Mouse (Mus musculus): ENCODE results near the gene Lhx3. TPM values are rescaled to one million over a fixed set of nuclear protein-coding genes. Genes with fewer than 3 reads are reported as not detected.

The Lhx3 gene
- polyA plus RNA-seq, 1 experiment from 2014 or later: 0.63 TPM

- no peak for ATAC-seq (replicated peaks; ENCODE audit: insufficient number of reproducible peaks, low FRiP score, low TSS enrichment)
- Histone ChIP-seq H3K4me3 (ENCODE audit: low read depth, low read length) (no peak overlapping the region), H3K9me3 (replicated peaks; ENCODE audit: control insufficient read depth, low read length) (no peaks in the 10 kb centered on the region), H3K4me2 (no peak overlapping the region), H3K27me3 (ENCODE audit: control insufficient read depth, insufficient read depth, low read length) (peaks cover 43% of the 10 kb centered on the region), H3K4me1 (ENCODE audit: control insufficient read depth, insufficient read depth, low read length) (peaks cover 5% of the 10 kb centered on the region; the same call in 1 of the 2 replicates), H3K9ac (ENCODE audit: low read depth, low read length) (no peak overlapping the region), H3K27ac (ENCODE audit: low read depth, low read length) (no peak overlapping the region), H3K36me3 (ENCODE audit: control insufficient read depth, insufficient read depth, low read length) (no peaks in the 10 kb centered on the region)
- WGBS (ENCODE audit: insufficient replicate concordance): 70% methylated on average over 5 of the region's 5 CpGs
Measured at GRCm38 (mm10) chr2:26188517-26188916, 19.6 kb downstream of the Lhx3 start.

GRCm38 (mm10) chr2:26184352-26184751 is 23.7 kb downstream of the Lhx3 start:
- ATAC-seq (replicated peaks; ENCODE audit: insufficient number of reproducible peaks, low FRiP score, low TSS enrichment): no peak
- no peak overlapping the region for H3K9ac ChIP-seq (ENCODE audit: low read depth, low read length)
- no peak overlapping the region for H3K4me2 ChIP-seq
- no peak overlapping the region for H3K27ac ChIP-seq (ENCODE audit: low read depth, low read length)
- peaks cover 33% of the 10 kb centered on the region for H3K27me3 ChIP-seq (ENCODE audit: control insufficient read depth, insufficient read depth, low read length)
- no peaks in the 10 kb centered on the region for H3K36me3 ChIP-seq (ENCODE audit: control insufficient read depth, insufficient read depth, low read length)
- no peaks in the 10 kb centered on the region for H3K4me1 ChIP-seq (ENCODE audit: control insufficient read depth, insufficient read depth, low read length)
- no peak overlapping the region for H3K4me3 ChIP-seq (ENCODE audit: low read depth, low read length)
- no peaks in the 10 kb centered on the region for H3K9me3 ChIP-seq (replicated peaks; ENCODE audit: control insufficient read depth, low read length)
- WGBS (ENCODE audit: insufficient replicate concordance): 48% methylated on average over 3 of the region's 3 CpGs

DNA sequence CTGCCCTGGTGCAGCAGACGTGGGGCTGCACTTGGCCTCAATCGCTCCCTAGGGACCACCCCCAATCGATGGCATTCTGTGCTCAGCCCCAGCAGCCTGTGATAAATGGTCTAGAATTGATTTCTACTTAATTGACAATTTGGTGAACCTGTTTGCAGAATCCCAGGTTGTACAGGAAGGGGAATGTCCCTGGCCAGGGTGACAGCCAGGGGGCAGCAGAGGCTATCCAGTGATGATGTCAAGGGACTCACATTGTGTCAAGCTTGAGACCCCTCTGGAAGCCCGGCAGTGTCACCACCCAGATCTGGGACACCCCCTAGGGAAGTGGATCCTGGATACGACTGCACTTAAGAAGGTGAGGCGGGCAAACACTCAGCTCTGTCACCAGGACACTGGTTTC is 25.4 kb downstream of the Lhx3 start:
- Histone ChIP-seq H3K9me3 (replicated peaks; ENCODE audit: control insufficient read depth, low read length) (no peaks in the 10 kb centered on the region), H3K27me3 (ENCODE audit: control insufficient read depth, insufficient read depth, low read length) (peaks cover 28% of the 10 kb centered on the region), H3K27ac (ENCODE audit: low read depth, low read length) (no peak overlapping the region), H3K9ac (ENCODE audit: low read depth, low read length) (no peak overlapping the region), H3K4me2 (no peak overlapping the region), H3K4me1 (ENCODE audit: control insufficient read depth, insufficient read depth, low read length) (no peaks in the 10 kb centered on the region), H3K36me3 (ENCODE audit: control insufficient read depth, insufficient read depth, low read length) (no peaks in the 10 kb centered on the region), H3K4me3 (ENCODE audit: low read depth, low read length) (no peak overlapping the region)
- WGBS (ENCODE audit: insufficient replicate concordance): 7% methylated on average over 6 of the region's 6 CpGs
- ATAC-seq (replicated peaks; ENCODE audit: insufficient number of reproducible peaks, low FRiP score, low TSS enrichment): no peak; the same call in 1 of the 2 replicates

- no peak for ATAC-seq (replicated peaks; ENCODE audit: insufficient number of reproducible peaks, low FRiP score, low TSS enrichment)
- Histone ChIP-seq H3K27ac (ENCODE audit: low read depth, low read length) (no peak overlapping the region), H3K4me3 (ENCODE audit: low read depth, low read length) (no peak overlapping the region), H3K4me2 (no peak overlapping the region), H3K9ac (ENCODE audit: low read depth, low read length) (no peak overlapping the region), H3K4me1 (ENCODE audit: control insufficient read depth, insufficient read depth, low read length) (peaks cover 12% of the 10 kb centered on the region), H3K9me3 (replicated peaks; ENCODE audit: control insufficient read depth, low read length) (no peaks in the 10 kb centered on the region), H3K36me3 (ENCODE audit: control insufficient read depth, insufficient read depth, low read length) (no peaks in the 10 kb centered on the region), H3K27me3 (ENCODE audit: control insufficient read depth, insufficient read depth, low read length) (peaks cover 5% of the 10 kb centered on the region)
- 22% methylated on average over 2 of the region's 2 CpGs for WGBS (ENCODE audit: insufficient replicate concordance)
Measured at GRCm38 (mm10) chr2:26177189-26177588, 30.9 kb downstream of the Lhx3 start.

DNA sequence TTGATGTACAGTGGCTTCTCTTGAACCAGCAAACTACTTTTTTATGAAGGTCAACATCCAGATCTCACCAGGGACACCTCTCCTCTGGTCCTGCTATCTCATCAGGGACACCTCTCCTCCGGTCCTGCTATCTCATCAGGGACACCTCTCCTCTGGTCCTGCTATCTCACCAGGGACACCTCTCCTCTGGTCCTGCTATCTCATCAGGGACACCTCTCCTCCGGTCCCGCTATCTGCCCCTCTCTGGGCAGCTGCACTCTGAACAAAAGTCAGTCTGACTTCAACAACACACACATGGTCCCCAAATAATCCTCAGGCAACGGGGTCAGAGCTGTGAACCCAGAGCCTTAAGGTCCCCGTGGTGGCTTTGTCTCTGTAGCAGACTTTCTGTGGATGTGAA is 31.4 kb downstream of the Lhx3 start:
- H3K27me3 ChIP-seq (ENCODE audit: control insufficient read depth, insufficient read depth, low read length): peaks cover 5% of the 10 kb centered on the region; the same call in 1 of the 2 replicates
- H3K27ac ChIP-seq (ENCODE audit: low read depth, low read length): no peak overlapping the region
- H3K4me3 ChIP-seq (ENCODE audit: low read depth, low read length): no peak overlapping the region
- no peaks in the 10 kb centered on the region for H3K9me3 ChIP-seq (replicated peaks; ENCODE audit: control insufficient read depth, low read length)
- no peak for ATAC-seq (replicated peaks; ENCODE audit: insufficient number of reproducible peaks, low FRiP score, low TSS enrichment)
- H3K4me1 ChIP-seq (ENCODE audit: control insufficient read depth, insufficient read depth, low read length): peaks cover 12% of the 10 kb centered on the region
- no peaks in the 10 kb centered on the region for H3K36me3 ChIP-seq (ENCODE audit: control insufficient read depth, insufficient read depth, low read length)
- 12% methylated on average over 5 of the region's 5 CpGs for WGBS (ENCODE audit: insufficient replicate concordance)
- no peak overlapping the region for H3K4me2 ChIP-seq
- H3K9ac ChIP-seq (ENCODE audit: low read depth, low read length): no peak overlapping the region

GRCm38 (mm10) chr2:26175191-26175590 is 32.9 kb downstream of the Lhx3 start:
- no peaks in the 10 kb centered on the region for H3K9me3 ChIP-seq (replicated peaks; ENCODE audit: control insufficient read depth, low read length)

GRCm38 (mm10) chr2:26172166-26172565 is 35.9 kb downstream of the Lhx3 start:
- Histone ChIP-seq H3K9me3 (replicated peaks; ENCODE audit: control insufficient read depth, low read length) (no peaks in the 10 kb centered on the region), H3K4me1 (ENCODE audit: control insufficient read depth, insufficient read depth, low read length) (peaks cover 16% of the 10 kb centered on the region), H3K9ac (ENCODE audit: low read depth, low read length) (no peak overlapping the region), H3K4me2 (no peak overlapping the region), H3K4me3 (ENCODE audit: low read depth, low read length) (no peak overlapping the region), H3K36me3 (ENCODE audit: control insufficient read depth, insufficient read depth, low read length) (no peaks in the 10 kb centered on the region), H3K27me3 (ENCODE audit: control insufficient read depth, insufficient read depth, low read length) (peaks cover 6% of the 10 kb centered on the region; the same call in 1 of the 2 replicates), H3K27ac (ENCODE audit: low read depth, low read length) (no peak overlapping the region)
- ATAC-seq (replicated peaks; ENCODE audit: insufficient number of reproducible peaks, low FRiP score, low TSS enrichment): no peak
- 71% methylated on average over 2 of the region's 2 CpGs for whole genome bisulfite sequencing (ENCODE audit: insufficient replicate concordance)

More at GRCm38 (mm10) chr2:26175191-26175590, 32.9 kb downstream of the Lhx3 start:
- 42% methylated on average over 4 of the region's 4 CpGs for WGBS (ENCODE audit: insufficient replicate concordance)
- peaks cover 12% of the 10 kb centered on the region for H3K4me1 ChIP-seq (ENCODE audit: control insufficient read depth, insufficient read depth, low read length)
- no peak for ATAC-seq (replicated peaks; ENCODE audit: insufficient number of reproducible peaks, low FRiP score, low TSS enrichment)
- H3K4me3 ChIP-seq (ENCODE audit: low read depth, low read length): no peak overlapping the region
- no peak overlapping the region for H3K27ac ChIP-seq (ENCODE audit: low read depth, low read length)
- H3K36me3 ChIP-seq (ENCODE audit: control insufficient read depth, insufficient read depth, low read length): no peaks in the 10 kb centered on the region
- H3K9ac ChIP-seq (ENCODE audit: low read depth, low read length): no peak overlapping the region
- H3K27me3 ChIP-seq (ENCODE audit: control insufficient read depth, insufficient read depth, low read length): peaks cover 9% of the 10 kb centered on the region; the same call in 1 of the 2 replicates
- H3K4me2 ChIP-seq: no peak overlapping the region

DNA sequence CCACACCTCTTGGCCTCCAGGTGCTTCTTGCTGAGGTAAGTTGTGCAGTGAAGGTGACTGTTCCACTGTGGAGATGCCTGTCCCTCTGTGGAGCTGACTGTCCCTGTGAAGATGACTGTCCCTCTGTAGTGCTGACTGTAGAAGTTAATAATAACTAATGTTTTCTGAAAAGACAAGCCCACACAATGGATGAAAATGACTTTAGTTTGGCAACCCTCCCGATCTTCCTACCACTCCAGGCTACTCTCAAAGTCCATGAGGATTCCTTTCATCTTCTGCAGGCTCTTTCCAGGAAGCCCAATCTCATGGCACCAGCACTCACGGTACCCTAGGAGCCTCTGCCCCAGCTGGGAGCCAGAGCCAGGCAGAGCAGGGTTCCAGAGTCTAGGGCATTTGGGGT is 37.7 kb downstream of the Lhx3 start:
- no peak for ATAC-seq (replicated peaks; ENCODE audit: insufficient number of reproducible peaks, low FRiP score, low TSS enrichment)
- WGBS (ENCODE audit: insufficient replicate concordance): 52% methylated on average over 2 of the region's 2 CpGs
- H3K9me3 ChIP-seq (replicated peaks; ENCODE audit: control insufficient read depth, low read length): no peaks in the 10 kb centered on the region

GRCm38 (mm10) chr2:26168843-26169579 is 39.1 kb downstream of the Lhx3 start:
- H3K4me2 ChIP-seq: no peak overlapping the region

More for the DNA sequence above, 37.7 kb downstream of the Lhx3 start:
- no peak overlapping the region for H3K9ac ChIP-seq (ENCODE audit: low read depth, low read length)
- peaks cover 6% of the 10 kb centered on the region; the same call in 1 of the 2 replicates for H3K27me3 ChIP-seq (ENCODE audit: control insufficient read depth, insufficient read depth, low read length)
- no peak overlapping the region for H3K27ac ChIP-seq (ENCODE audit: low read depth, low read length)
- no peaks in the 10 kb centered on the region for H3K36me3 ChIP-seq (ENCODE audit: control insufficient read depth, insufficient read depth, low read length)
- H3K4me3 ChIP-seq (ENCODE audit: low read depth, low read length): no peak overlapping the region
- H3K4me2 ChIP-seq: no peak overlapping the region
- H3K4me1 ChIP-seq (ENCODE audit: control insufficient read depth, insufficient read depth, low read length): peaks cover 4% of the 10 kb centered on the region

More at GRCm38 (mm10) chr2:26168843-26169579, 39.1 kb downstream of the Lhx3 start:
- 24% methylated on average over 11 of the region's 11 CpGs for WGBS (ENCODE audit: insufficient replicate concordance)
- no peaks in the 10 kb centered on the region for H3K36me3 ChIP-seq (ENCODE audit: control insufficient read depth, insufficient read depth, low read length)
- ATAC-seq (replicated peaks; ENCODE audit: insufficient number of reproducible peaks, low FRiP score, low TSS enrichment): no peak
- no peak overlapping the region for H3K4me3 ChIP-seq (ENCODE audit: low read depth, low read length)
- peaks cover 4% of the 10 kb centered on the region for H3K4me1 ChIP-seq (ENCODE audit: control insufficient read depth, insufficient read depth, low read length)
- H3K27ac ChIP-seq (ENCODE audit: low read depth, low read length): no peak overlapping the region
- no peaks in the 10 kb centered on the region for H3K9me3 ChIP-seq (replicated peaks; ENCODE audit: control insufficient read depth, low read length)
- no peak overlapping the region for H3K9ac ChIP-seq (ENCODE audit: low read depth, low read length)
- H3K27me3 ChIP-seq (ENCODE audit: control insufficient read depth, insufficient read depth, low read length): peaks cover 6% of the 10 kb centered on the region; the same call in 1 of the 2 replicates
